ENCODE assay signal across 8 mouse cellular contexts in the genomic region with DNA sequence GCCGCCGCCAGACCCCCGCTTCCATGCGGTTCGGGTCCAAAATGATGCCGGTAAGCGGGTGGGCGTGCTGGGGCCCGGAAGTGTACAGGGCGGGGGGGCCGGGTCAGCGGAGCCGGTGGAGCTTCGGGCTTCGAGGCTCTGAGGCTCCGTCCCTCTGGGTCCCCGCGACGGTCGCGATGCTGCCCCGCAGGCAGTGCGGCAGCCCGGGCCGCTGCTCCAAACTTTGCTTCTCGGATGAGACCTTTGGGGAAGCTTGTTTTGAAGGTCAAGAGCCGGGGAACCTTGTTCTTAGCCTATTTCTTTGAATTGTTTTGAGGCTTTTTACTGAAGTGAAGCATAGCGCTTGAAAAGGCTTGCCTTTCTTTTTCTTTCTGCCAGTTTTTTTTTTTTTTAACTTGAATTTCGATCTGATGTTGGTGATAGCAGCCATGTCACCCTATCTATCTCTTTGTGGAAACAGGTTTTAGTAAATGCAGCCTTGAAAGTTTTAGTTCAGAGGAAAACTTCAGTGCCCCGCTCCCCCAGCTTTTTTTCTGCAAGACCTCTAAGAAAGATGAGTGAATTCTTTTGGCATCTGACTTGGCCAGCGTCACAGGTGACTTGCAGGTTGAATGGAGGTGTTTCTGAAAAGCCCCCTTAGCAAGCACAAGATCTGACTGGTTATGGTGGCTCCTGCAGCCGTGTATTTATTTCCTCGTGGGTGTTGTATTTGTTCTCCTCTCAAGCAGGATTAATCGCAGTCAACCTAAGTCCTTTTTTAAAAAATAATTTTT. TPM values are rescaled to one million over a fixed set of nuclear protein-coding genes. Genes with fewer than 3 reads are reported as not detected.
DNase-seq lines count a peak whose midpoint lies in the region; ATAC-seq and TF ChIP-seq lines count a peak whose summit lies in the region.

No protein-coding gene starts in this region.

- no peaks in the 10 kb centered on the region for H3K27me3 ChIP-seq in embryonic facial prominence, embryonic 13.5 days
- H3K27me3 ChIP-seq in hindbrain, postnatal 0 days (ENCODE audit: insufficient read depth, low read length) = no peaks in the 10 kb centered on the region
- H3K27me3 ChIP-seq in lung, embryonic 16.5 days (ENCODE audit: control insufficient read depth, insufficient read depth, low read depth, low read length) = no peaks in the 10 kb centered on the region
- no peaks in the 10 kb centered on the region for H3K27me3 ChIP-seq in spleen, adult 2 months (ENCODE audit: control insufficient read depth, insufficient read depth, low read length)

- ATAC-seq in embryonic facial prominence, embryonic 13.5 days (ENCODE audit: insufficient number of reproducible peaks, insufficient read depth, low FRiP score, low TSS enrichment, low read depth) = peak; percentile 59
- ATAC-seq in hindbrain, postnatal 0 days = no peak; the same call in 1 of the 2 replicates
- ATAC-seq in lung, embryonic 16.5 days (ENCODE audit: low read depth) = peak; percentile 62

- WGBS in embryonic facial prominence, embryonic 13.5 days = 1% methylated on average over 32 of the region's 34 CpGs
- under 1% methylated on average over 34 of the region's 34 CpGs for WGBS in hindbrain, postnatal 0 days
- 1% methylated on average over 32 of the region's 34 CpGs for WGBS in lung, embryonic 16.5 days
- WGBS in spleen, adult 2 months = 3% methylated on average over 33 of the region's 34 CpGs

- peak overlapping the region; percentile 93 for H3K27ac ChIP-seq in embryonic facial prominence, embryonic 13.5 days
- H3K27ac ChIP-seq in hindbrain, postnatal 0 days = peak overlapping the region; percentile 93
- peak overlapping the region; percentile 93 for H3K27ac ChIP-seq in lung, embryonic 16.5 days (ENCODE audit: low read length)
- H3K27ac ChIP-seq in spleen, adult 2 months (ENCODE audit: insufficient read depth, low read length) = peak overlapping the region; percentile 86

- no peak for TF ChIP-seq CTCF in hindbrain, postnatal 0 days (IDR thresholded peaks at IDR 0.05; ENCODE audit: low read depth)
- no peak for TF ChIP-seq CTCF in spleen, adult 2 months (IDR thresholded peaks at IDR 0.05; ENCODE audit: extremely low read depth, insufficient read depth, insufficient read length, insufficient replicate concordance)

- TF ChIP-seq POLR2A in spleen, adult 2 months (IDR thresholded peaks at IDR 0.05; ENCODE audit: low read depth, low read length) = no peak

- H3K9ac ChIP-seq in embryonic facial prominence, embryonic 13.5 days = peak overlapping the region; percentile 97
- H3K9ac ChIP-seq in hindbrain, postnatal 0 days (replicated peaks; ENCODE audit: low read length) = peak overlapping the region; percentile 89
- H3K9ac ChIP-seq in lung, embryonic 16.5 days (ENCODE audit: low read length) = peak overlapping the region; percentile 98

- H3K4me1 ChIP-seq in embryonic facial prominence, embryonic 13.5 days = peaks cover 38% of the 10 kb centered on the region
- peaks cover 5% of the 10 kb centered on the region; the same call in 1 of the 2 replicates for H3K4me1 ChIP-seq in hindbrain, postnatal 0 days (ENCODE audit: insufficient read depth, low read length)
- peaks cover 30% of the 10 kb centered on the region for H3K4me1 ChIP-seq in lung, embryonic 16.5 days (replicated peaks; ENCODE audit: control insufficient read depth, insufficient read depth, low read length)
- H3K4me1 ChIP-seq in spleen, adult 2 months (ENCODE audit: control insufficient read depth, insufficient read depth, insufficient read length) = peaks cover 11% of the 10 kb centered on the region

- no peaks in the 10 kb centered on the region for H3K9me3 ChIP-seq in embryonic facial prominence, embryonic 13.5 days
- H3K9me3 ChIP-seq in hindbrain, postnatal 0 days (ENCODE audit: low read length) = no peaks in the 10 kb centered on the region
- no peaks in the 10 kb centered on the region for H3K9me3 ChIP-seq in lung, embryonic 16.5 days (ENCODE audit: control insufficient read depth, low read length)

- peak overlapping the region; percentile 89 for H3K4me3 ChIP-seq in embryonic facial prominence, embryonic 13.5 days
- H3K4me3 ChIP-seq in hindbrain, postnatal 0 days (ENCODE audit: low read length) = peak overlapping the region; percentile 94
- H3K4me3 ChIP-seq in lung, embryonic 16.5 days (ENCODE audit: low read length) = peak overlapping the region; percentile 99
- H3K4me3 ChIP-seq in spleen, adult 2 months (ENCODE audit: extremely low read depth, insufficient read depth, insufficient read length) = peak overlapping the region; percentile 94

- H3K4me2 ChIP-seq in embryonic facial prominence, embryonic 13.5 days = peak overlapping the region; percentile 75
- peak overlapping the region; percentile 78 for H3K4me2 ChIP-seq in hindbrain, postnatal 0 days (ENCODE audit: low read depth, low read length)
- peak overlapping the region; percentile 86 for H3K4me2 ChIP-seq in lung, embryonic 16.5 days (ENCODE audit: low read depth, low read length)

- H3K36me3 ChIP-seq in embryonic facial prominence, embryonic 13.5 days = no peaks in the 10 kb centered on the region
- H3K36me3 ChIP-seq in hindbrain, postnatal 0 days (ENCODE audit: insufficient read depth, low read length) = no peaks in the 10 kb centered on the region
- H3K36me3 ChIP-seq in lung, embryonic 16.5 days (ENCODE audit: control insufficient read depth, insufficient read depth, low read length) = no peaks in the 10 kb centered on the region
- H3K36me3 ChIP-seq in spleen, adult 2 months (ENCODE audit: control insufficient read depth, insufficient read depth, low read length) = no peaks in the 10 kb centered on the region

- DNase-seq in gastrocnemius, postnatal 14 days = peak; percentile 49
- no peak for DNase-seq in gastrocnemius, postnatal 10 days
- peak; percentile 20 for DNase-seq in R1 (ENCODE audit: low read depth, low spot score)
- DNase-seq in hindbrain, postnatal 0 days (ENCODE audit: low spot score) = peak; percentile 60
- peak in 1 of 2 experiments; percentile 11 for DNase-seq in spleen, adult 2 months (ENCODE audit: low read depth in 1 of 2, low spot score in 2 of 2)
- no peak for DNase-seq in urinary bladder, postnatal 10 days (ENCODE audit: low spot score)

- intact Hi-C loops in gastrocnemius, postnatal 14 days (cut with DNase I; ENCODE audit: low total_unique reads) = no loop called here

RNA-seq across cellular contexts. Expression of gene Trp53bp2, which starts 0.6 kb away (rescaled TPM):
- 10 to 100 TPM; 10.7 TPM for total RNA-seq in gastrocnemius, postnatal 14 days (2021)
- 10 to 100 TPM; 14.2 to 14.5 TPM for total RNA-seq in gastrocnemius, postnatal 10 days (2021)
- polyA plus RNA-seq in embryonic facial prominence, embryonic 13.5 days (2015; fragmentation: Nextera tagmentation; extraction: Ambion mirVana) = 25.2 and 26.5 TPM in 2 replicates
- total RNA-seq in hindbrain, postnatal 0 days (2014; rRNA removed) = 20.8 and 36.3 TPM in 2 replicates
- 11.2 and 11.7 TPM in 2 replicates for polyA plus RNA-seq in hindbrain, postnatal 0 days (2015; fragmentation: Nextera tagmentation; extraction: Ambion mirVana)
- polyA plus RNA-seq in lung, embryonic 16.5 days (2015; fragmentation: Nextera tagmentation; extraction: Ambion mirVana) = 22.4 and 23.4 TPM in 2 replicates
- polyA plus RNA-seq in spleen, adult 2 months (2012; rRNA removed) = 8.9 and 11.2 TPM in 2 replicates

Comparison
In these comparisons a context has a peak if more than half of its experiments do, and no peak if none do; other contexts are left out.
1. DNase-seq: peak in gastrocnemius, postnatal 14 days (single experiment), R1 (single experiment) and hindbrain, postnatal 0 days (single experiment); none in gastrocnemius, postnatal 10 days (single experiment) and urinary bladder, postnatal 10 days (single experiment).
2. Peak in every context shown above with its lines, with median percentiles within 50 percentile points of each other: H3K27ac ChIP-seq, H3K4me2 ChIP-seq, H3K4me3 ChIP-seq and H3K9ac ChIP-seq.